Mouse (Mus musculus) erythroblast, adult 5-6 weeks (primary cell): ENCODE data around the gene Commd3. TPM values are rescaled to one million over a fixed set of nuclear protein-coding genes. Genes with fewer than 3 reads are reported as not detected.

Experiments used
- ATAC-seq: replicated peaks from 2 replicates; pipeline ENCODE4 v1.8.0; 2016; ENCODE audit warnings: moderate number of reproducible peaks, mild to moderate bottlenecking, moderate TSS enrichment, inconsistent platforms; ENCODE audit not compliant: poor library complexity, low FRiP score, severe bottlenecking
- total RNA-seq, 2 experiments: library from RNA; stranded (forward) in 1 of 2; stranded (reverse) in 1 of 2; fragments of 150-400 nt in 1 of 2; fragments of 200-764, 138-1000 nt in 1 of 2; gene quantifications; 2 replicates each; pipeline versions ENCODE4 v1.2.3 to v1.2.4; 2015 to 2017; ENCODE audit warnings: low replicate concordance in 2 of 2

Gene Commd3
- total RNA-seq (2015; ENCODE audit: low replicate concordance) (32.6 and 37.3 TPM in 2 replicates), total RNA-seq (2017; ENCODE audit: low replicate concordance) (34.3 and 51.4 TPM in 2 replicates)

GRCm38 (mm10) chr2:18672133-18672765 lies at the start of gene Commd3:
TSS of gene Commd3 (plus strand) at chr2:18672384.
- ATAC-seq, result peak; percentile 95

GRCm38 (mm10) chr2:18623219-18623618 lies 49.0 kb upstream of the Commd3 start:
- ATAC-seq, result no peak

- no peak for ATAC-seq
Observed at GRCm38 (mm10) chr2:18630547-18630946, 41.6 kb upstream of the Commd3 start.

- ATAC-seq, result no peak
Observed at GRCm38 (mm10) chr2:18635052-18635451, 37.1 kb upstream of the Commd3 start.

GRCm38 (mm10) chr2:18648563-18648962 lies 23.6 kb upstream of the Commd3 start:
- no peak for ATAC-seq

- ATAC-seq, result no peak
Observed at GRCm38 (mm10) chr2:18654821-18655220, 17.4 kb upstream of the Commd3 start.

GRCm38 (mm10) chr2:18664003-18664402 lies 8.2 kb upstream of the Commd3 start:
- ATAC-seq, result no peak

- ATAC-seq, result no peak
Observed at GRCm38 (mm10) chr2:18671041-18671440, 1.1 kb upstream of the Commd3 start.

- peak; percentile 22 for ATAC-seq
Observed at GRCm38 (mm10) chr2:18672766-18673164, 581 bp downstream of the Commd3 start.

- no peak for ATAC-seq
Observed at GRCm38 (mm10) chr2:18673766-18674165, 1.6 kb downstream of the Commd3 start.

- no peak for ATAC-seq
Observed at GRCm38 (mm10) chr2:18674193-18674902, 2.2 kb downstream of the Commd3 start.

GRCm38 (mm10) chr2:18675681-18676456 lies 3.7 kb downstream of the Commd3 start:
- no peak for ATAC-seq

- no peak for ATAC-seq
Observed at GRCm38 (mm10) chr2:18676457-18676935, 4.3 kb downstream of the Commd3 start.

- ATAC-seq, result no peak
Observed at GRCm38 (mm10) chr2:18676936-18677491, 4.8 kb downstream of the Commd3 start, which contains the start of gene Bmi1. TSS of gene Bmi1 (plus strand) at chr2:18677018.

GRCm38 (mm10) chr2:18677631-18678471 lies 5.7 kb downstream of the Commd3 start:
- ATAC-seq, result 0 out of 2 replicates have a peak, but pooled peaks have one; percentile 21

GRCm38 (mm10) chr2:18679701-18680100 lies 7.5 kb downstream of the Commd3 start:
- no peak for ATAC-seq

GRCm38 (mm10) chr2:18680501-18680900 lies 8.3 kb downstream of the Commd3 start:
- no peak for ATAC-seq

GRCm38 (mm10) chr2:18680961-18681360 lies 8.8 kb downstream of the Commd3 start:
- 0 out of 2 replicates have a peak, but pooled peaks have one; percentile 30 for ATAC-seq

- ATAC-seq, result no peak
Observed at GRCm38 (mm10) chr2:18684062-18684461, 11.9 kb downstream of the Commd3 start.
